Mouse (Mus musculus): ENCODE results near the gene Kcnc4. TPM values are rescaled to one million over a fixed set of nuclear protein-coding genes. Genes with fewer than 3 reads are reported as not detected.

The Kcnc4 gene
- polyA plus RNA-seq, 1 experiment: not detected

DNA sequence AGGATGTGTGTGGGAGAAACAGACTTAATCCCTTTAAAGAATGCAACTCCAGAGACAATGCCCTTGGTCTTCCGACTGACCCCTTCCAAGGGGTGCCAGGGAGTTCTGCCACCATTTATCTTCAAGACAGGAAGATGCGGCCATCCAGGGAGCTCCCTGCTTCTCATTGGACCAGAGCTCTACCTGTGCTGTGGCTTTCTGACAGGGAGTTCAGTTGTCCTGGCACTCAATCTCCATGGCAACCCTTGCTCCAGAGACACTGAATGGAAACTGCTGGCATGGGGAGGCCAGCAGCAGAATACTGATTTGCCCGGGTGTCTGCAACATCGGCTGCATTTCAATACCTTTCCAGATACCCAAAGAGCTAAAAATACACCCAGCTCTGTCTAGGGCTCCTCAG is 47.7 kb downstream of the Kcnc4 start:
- TF ChIP-seq POLR2A (IDR thresholded peaks at IDR 0.05; ENCODE audit: low read depth, low read length): no peak
- Histone ChIP-seq H3K4me3 (ENCODE audit: insufficient read depth, low read length) (no peak overlapping the region), H3K27ac (ENCODE audit: insufficient read depth, low read length) (no peak overlapping the region), H3K4me1 (ENCODE audit: control insufficient read depth, insufficient read depth, low read length) (no peaks in the 10 kb centered on the region)

GRCm38 (mm10) chr3:107401401-107401800 is 58.0 kb downstream of the Kcnc4 start:
- H3K4me3 ChIP-seq (ENCODE audit: insufficient read depth, low read length): no peak overlapping the region
- no peaks in the 10 kb centered on the region for H3K4me1 ChIP-seq (ENCODE audit: control insufficient read depth, insufficient read depth, low read length)
- TF ChIP-seq CTCF (IDR thresholded peaks at IDR 0.05; ENCODE audit: borderline replicate concordance, insufficient read depth, low read length) (no peak), POLR2A (IDR thresholded peaks at IDR 0.05; ENCODE audit: low read depth, low read length) (no peak)
- no peak overlapping the region for H3K27ac ChIP-seq (ENCODE audit: insufficient read depth, low read length)

- Histone ChIP-seq H3K4me1 (ENCODE audit: control insufficient read depth, insufficient read depth, low read length) (no peaks in the 10 kb centered on the region), H3K4me3 (ENCODE audit: insufficient read depth, low read length) (no peak overlapping the region), H3K27ac (ENCODE audit: insufficient read depth, low read length) (no peak overlapping the region)
- TF ChIP-seq CTCF (IDR thresholded peaks at IDR 0.05; ENCODE audit: borderline replicate concordance, insufficient read depth, low read length) (no peak), POLR2A (IDR thresholded peaks at IDR 0.05; ENCODE audit: low read depth, low read length) (no peak)
These were observed 59.2 kb downstream of the Kcnc4 start for GRCm38 (mm10) chr3:107399991-107400640.

GRCm38 (mm10) chr3:107391198-107391597 is 68.2 kb downstream of the Kcnc4 start:
- Histone ChIP-seq H3K4me1 (ENCODE audit: control insufficient read depth, insufficient read depth, low read length) (no peaks in the 10 kb centered on the region), H3K27ac (ENCODE audit: insufficient read depth, low read length) (no peak overlapping the region), H3K4me3 (ENCODE audit: insufficient read depth, low read length) (no peak overlapping the region)
- TF ChIP-seq POLR2A (IDR thresholded peaks at IDR 0.05; ENCODE audit: low read depth, low read length): no peak
- TF ChIP-seq CTCF (IDR thresholded peaks at IDR 0.05; ENCODE audit: borderline replicate concordance, insufficient read depth, low read length): no peak

Other genes starting within 250 kb of the Kcnc4 start
- gene Cym, start 237.8 kb downstream of the Kcnc4 start, polyA plus RNA-seq (2011; ENCODE audit: insufficient read length, low read depth, missing spikeins): not detected in 2 replicates
- not detected in 2 replicates for gene A630076J17Rik, start 228.9 kb downstream of the Kcnc4 start, polyA plus RNA-seq (2011; ENCODE audit: insufficient read length, low read depth, missing spikeins)
- not detected in 2 replicates for gene Prok1, start 219.8 kb downstream of the Kcnc4 start, polyA plus RNA-seq (2011; ENCODE audit: insufficient read length, low read depth, missing spikeins)
- gene Lamtor5, start 180.7 kb downstream of the Kcnc4 start, polyA plus RNA-seq (2011; ENCODE audit: insufficient read length, low read depth, missing spikeins): 72.9 and 84.2 TPM in 2 replicates
- gene Slc16a4, start 168.3 kb downstream of the Kcnc4 start, polyA plus RNA-seq (2011; ENCODE audit: insufficient read length, low read depth, missing spikeins): 11.6 and 13.5 TPM in 2 replicates
- 18.2 and 19.0 TPM in 2 replicates for gene Rbm15, start 125.9 kb downstream of the Kcnc4 start, polyA plus RNA-seq (2011; ENCODE audit: insufficient read length, low read depth, missing spikeins)
- gene Slc6a17, start 58.5 kb upstream of the Kcnc4 start, polyA plus RNA-seq (2011; ENCODE audit: insufficient read length, low read depth, missing spikeins): 10.4 and 10.9 TPM in 2 replicates
- gene Ubl4b, start 95.5 kb upstream of the Kcnc4 start, polyA plus RNA-seq (2011; ENCODE audit: insufficient read length, low read depth, missing spikeins): 0.37 TPM in 1 of 2 replicates, not detected in the other
- 1.8 and 1.9 TPM in 2 replicates for gene Alx3, start 135.5 kb upstream of the Kcnc4 start, polyA plus RNA-seq (2011; ENCODE audit: insufficient read length, low read depth, missing spikeins)
- not detected in 2 replicates for gene Gm10961, start 171.8 kb upstream of the Kcnc4 start, polyA plus RNA-seq (2011; ENCODE audit: insufficient read length, low read depth, missing spikeins)
- 39.1 and 41.7 TPM in 2 replicates for gene Strip1, start 172.1 kb upstream of the Kcnc4 start, polyA plus RNA-seq (2011; ENCODE audit: insufficient read length, low read depth, missing spikeins)
- 216 and 238 TPM in 2 replicates for gene Ahcyl1, start 237.0 kb upstream of the Kcnc4 start, polyA plus RNA-seq (2011; ENCODE audit: insufficient read length, low read depth, missing spikeins)